Mouse (Mus musculus): ENCODE results near the gene Hebp2. TPM values are rescaled to one million over a fixed set of nuclear protein-coding genes. Genes with fewer than 3 reads are reported as not detected.

Hebp2 gene
- total and polyA plus RNA-seq, 2 experiments from 2014 or later = 5.9 to 10.1 TPM

DNA sequence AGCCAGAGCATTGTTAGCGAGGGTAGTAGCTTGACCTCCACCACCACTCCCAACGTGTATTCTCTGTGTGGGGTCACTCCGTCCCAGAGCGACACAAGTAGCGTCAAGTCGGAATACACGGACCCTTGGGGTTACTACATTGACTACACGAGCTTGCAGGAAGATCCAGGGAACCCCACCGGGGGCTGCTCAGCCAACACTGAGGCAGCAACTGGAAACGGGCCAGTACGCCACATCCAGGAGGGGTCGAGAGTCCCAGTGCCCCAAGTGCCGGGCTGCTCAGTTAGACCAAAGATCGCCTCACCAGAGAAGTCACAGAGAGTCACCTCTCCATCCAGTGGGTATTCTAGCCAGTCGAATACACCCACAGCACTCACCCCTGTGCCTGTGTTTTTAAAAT lies 20.6 kb downstream of the Hebp2 start:
- DNase-seq (ENCODE audit: low spot score) = no peak
- H3K9ac ChIP-seq (replicated peaks; ENCODE audit: low read length, poor library complexity, severe bottlenecking) = no peak overlapping the region
- no peak for ATAC-seq (ENCODE audit: low FRiP score)
- no peak overlapping the region for H3K4me2 ChIP-seq (ENCODE audit: low read depth, low read length, poor library complexity, severe bottlenecking)
- H3K27ac ChIP-seq (ENCODE audit: low read depth, low read length) = no peak overlapping the region
- H3K4me1 ChIP-seq (ENCODE audit: insufficient read depth, low read length) = no peaks in the 10 kb centered on the region
- peaks cover 10% of the 10 kb centered on the region for H3K36me3 ChIP-seq (ENCODE audit: insufficient read depth, low read length)
- no peaks in the 10 kb centered on the region for H3K27me3 ChIP-seq (ENCODE audit: insufficient read depth, low read length)
- H3K4me3 ChIP-seq (ENCODE audit: low read depth, low read length) = no peak overlapping the region
- WGBS = 71% methylated on average over 15 of the region's 15 CpGs
- H3K9me3 ChIP-seq (ENCODE audit: low read length) = no peaks in the 10 kb centered on the region
- TF ChIP-seq CTCF (IDR thresholded peaks at IDR 0.05) = no peak

DNA sequence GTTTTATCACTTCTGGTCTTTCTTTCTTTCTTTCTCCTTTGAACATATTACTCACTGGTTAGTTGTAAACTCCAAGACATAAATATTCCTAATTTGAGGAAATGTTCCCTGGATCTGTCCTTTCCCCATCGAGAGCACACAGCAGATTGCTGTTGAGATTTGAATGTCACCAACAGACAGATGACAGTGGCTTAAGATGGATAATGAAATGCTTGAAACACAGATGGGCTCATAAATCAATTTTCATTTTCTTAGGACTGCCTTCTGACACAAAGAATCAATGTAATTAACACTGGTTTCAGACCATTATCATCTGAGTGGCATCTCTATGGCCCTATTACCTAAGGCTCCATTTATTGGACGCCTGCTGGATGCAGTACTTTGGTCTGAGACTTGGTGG lies 23.3 kb downstream of the Hebp2 start:
- 79% methylated on average over 2 of the region's 2 CpGs for WGBS

DNA sequence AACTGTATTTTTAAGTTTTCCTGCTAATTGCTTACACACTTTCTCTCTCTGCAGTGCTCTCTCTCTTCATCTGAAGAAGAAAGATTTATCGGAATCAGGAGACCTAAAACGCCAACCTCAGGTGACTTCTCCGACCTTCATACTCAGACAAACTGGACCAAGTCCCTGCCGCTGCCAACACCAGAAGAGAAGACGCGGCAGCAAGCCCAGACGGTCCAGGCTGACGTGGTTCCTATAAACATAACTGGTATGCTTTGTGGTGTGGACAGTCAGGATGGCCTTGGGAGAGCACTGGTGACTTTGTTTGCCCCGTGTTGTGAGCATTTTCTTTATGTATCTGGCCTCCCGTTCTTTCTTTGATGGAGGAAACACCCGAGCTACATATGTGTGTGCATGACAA lies 34.4 kb downstream of the Hebp2 start:
- H3K4me3 ChIP-seq (ENCODE audit: low read depth, low read length) = no peak overlapping the region
- H3K9ac ChIP-seq (replicated peaks; ENCODE audit: low read length, poor library complexity, severe bottlenecking) = no peak overlapping the region
- ATAC-seq (ENCODE audit: low FRiP score) (no peak), DNase-seq (ENCODE audit: low spot score) (no peak)
- H3K9me3 ChIP-seq (ENCODE audit: low read length) = no peaks in the 10 kb centered on the region
- no peaks in the 10 kb centered on the region for H3K36me3 ChIP-seq (ENCODE audit: insufficient read depth, low read length)
- H3K4me1 ChIP-seq (ENCODE audit: insufficient read depth, low read length) = peaks cover 6% of the 10 kb centered on the region; the same call in 1 of the 2 replicates
- TF ChIP-seq CTCF (IDR thresholded peaks at IDR 0.05) = no peak
- no peaks in the 10 kb centered on the region for H3K27me3 ChIP-seq (ENCODE audit: insufficient read depth, low read length)
- H3K4me2 ChIP-seq (ENCODE audit: low read depth, low read length, poor library complexity, severe bottlenecking) = no peak overlapping the region
- H3K27ac ChIP-seq (ENCODE audit: low read depth, low read length) = no peak overlapping the region
- 94% methylated on average over 11 of the region's 11 CpGs for WGBS

More for the DNA sequence above, 23.3 kb downstream of the Hebp2 start:
- no peak overlapping the region for H3K27ac ChIP-seq (ENCODE audit: low read depth, low read length)
- DNase-seq (ENCODE audit: low spot score) (no peak), ATAC-seq (ENCODE audit: low FRiP score) (no peak)
- 0 out of 2 replicates have a peak, but pooled peaks cover 2% of the 10 kb centered on the region for H3K4me1 ChIP-seq (ENCODE audit: insufficient read depth, low read length)
- TF ChIP-seq CTCF (IDR thresholded peaks at IDR 0.05) = no peak
- H3K4me3 ChIP-seq (ENCODE audit: low read depth, low read length) = no peak overlapping the region
- no peak overlapping the region for H3K4me2 ChIP-seq (ENCODE audit: low read depth, low read length, poor library complexity, severe bottlenecking)
- H3K9ac ChIP-seq (replicated peaks; ENCODE audit: low read length, poor library complexity, severe bottlenecking) = no peak overlapping the region
- peaks cover 10% of the 10 kb centered on the region for H3K36me3 ChIP-seq (ENCODE audit: insufficient read depth, low read length)
- H3K9me3 ChIP-seq (ENCODE audit: low read length) = no peaks in the 10 kb centered on the region
- no peaks in the 10 kb centered on the region for H3K27me3 ChIP-seq (ENCODE audit: insufficient read depth, low read length)

DNA sequence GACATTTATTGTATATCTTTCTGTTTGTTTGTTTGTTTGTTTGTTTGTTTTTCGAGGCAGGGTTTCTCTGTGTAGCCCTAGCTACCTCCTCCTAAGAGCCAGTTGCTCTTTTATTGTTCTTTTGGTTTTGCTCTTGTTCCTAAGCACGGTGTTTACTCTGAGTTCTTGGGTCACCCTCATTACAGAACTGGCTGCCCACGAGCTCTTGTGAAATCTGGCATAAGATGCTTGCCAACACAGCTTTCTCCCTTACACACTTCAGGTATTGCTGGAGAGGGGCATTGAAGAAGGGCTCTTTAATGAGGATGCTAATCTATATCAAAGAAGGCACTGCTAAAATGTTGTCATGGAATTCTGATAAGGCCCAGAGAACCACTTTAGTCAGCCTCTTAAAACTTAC lies 35.2 kb downstream of the Hebp2 start:
- DNase-seq (ENCODE audit: low spot score) (no peak), ATAC-seq (ENCODE audit: low FRiP score) (no peak)
- Histone ChIP-seq H3K36me3 (ENCODE audit: insufficient read depth, low read length) (no peaks in the 10 kb centered on the region), H3K4me1 (ENCODE audit: insufficient read depth, low read length) (peaks cover 6% of the 10 kb centered on the region; the same call in 1 of the 2 replicates), H3K27ac (ENCODE audit: low read depth, low read length) (no peak overlapping the region), H3K9me3 (ENCODE audit: low read length) (no peaks in the 10 kb centered on the region), H3K4me3 (ENCODE audit: low read depth, low read length) (no peak overlapping the region), H3K9ac (replicated peaks; ENCODE audit: low read length, poor library complexity, severe bottlenecking) (no peak overlapping the region), H3K27me3 (ENCODE audit: insufficient read depth, low read length) (no peaks in the 10 kb centered on the region), H3K4me2 (ENCODE audit: low read depth, low read length, poor library complexity, severe bottlenecking) (no peak overlapping the region)
- TF ChIP-seq CTCF (IDR thresholded peaks at IDR 0.05) = no peak
- 87% methylated on average over 3 of the region's 3 CpGs for WGBS

DNA sequence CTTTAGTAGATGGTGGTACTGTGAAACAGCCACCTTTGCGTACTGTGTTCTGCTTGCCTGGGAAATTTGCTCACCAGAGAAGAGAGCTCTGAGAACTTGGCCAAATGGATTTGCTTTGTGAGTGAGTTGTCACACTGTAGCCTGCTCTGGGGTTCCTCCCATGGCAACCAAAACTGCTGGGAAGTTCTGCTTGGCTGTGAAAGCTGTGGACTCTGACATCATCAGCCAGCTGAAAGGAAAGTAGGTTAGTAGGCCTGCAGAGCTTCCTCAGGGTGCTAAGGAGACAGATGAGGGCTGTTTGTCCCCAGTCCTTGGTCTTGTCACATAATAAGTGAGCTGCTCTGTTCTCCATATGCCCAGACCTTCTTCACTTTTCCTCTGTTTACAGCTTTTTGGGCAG lies 37.3 kb downstream of the Hebp2 start:
- H3K4me1 ChIP-seq (ENCODE audit: insufficient read depth, low read length) = peaks cover 6% of the 10 kb centered on the region; the same call in 1 of the 2 replicates
- peak overlapping the region; percentile 63 for H3K27ac ChIP-seq (ENCODE audit: low read depth, low read length)
- WGBS = 62% methylated on average over 1 of the region's 1 CpGs
- H3K9ac ChIP-seq (replicated peaks; ENCODE audit: low read length, poor library complexity, severe bottlenecking) = no peak overlapping the region
- TF ChIP-seq CTCF (IDR thresholded peaks at IDR 0.05) = no peak
- H3K9me3 ChIP-seq (ENCODE audit: low read length) = no peaks in the 10 kb centered on the region
- H3K4me3 ChIP-seq (ENCODE audit: low read depth, low read length) = no peak overlapping the region
- ATAC-seq (ENCODE audit: low FRiP score) (peak; percentile 80), DNase-seq (ENCODE audit: low spot score) (peak; percentile 82)
- H3K36me3 ChIP-seq (ENCODE audit: insufficient read depth, low read length) = no peaks in the 10 kb centered on the region
- H3K4me2 ChIP-seq (ENCODE audit: low read depth, low read length, poor library complexity, severe bottlenecking) = no peak overlapping the region
- no peaks in the 10 kb centered on the region for H3K27me3 ChIP-seq (ENCODE audit: insufficient read depth, low read length)

GRCm38 (mm10) chr10:18507869-18508473 lies 37.9 kb downstream of the Hebp2 start:
- TF ChIP-seq CTCF (IDR thresholded peaks at IDR 0.05) = no peak
- H3K36me3 ChIP-seq (ENCODE audit: insufficient read depth, low read length) = no peaks in the 10 kb centered on the region
- no peaks in the 10 kb centered on the region for H3K9me3 ChIP-seq (ENCODE audit: low read length)
- ATAC-seq (ENCODE audit: low FRiP score) = peak; percentile 52; the same call in 1 of the 2 replicates
- WGBS = 75% methylated on average over 2 of the region's 2 CpGs
- no peak for DNase-seq (ENCODE audit: low spot score)
- H3K9ac ChIP-seq (replicated peaks; ENCODE audit: low read length, poor library complexity, severe bottlenecking) = no peak overlapping the region
- H3K27me3 ChIP-seq (ENCODE audit: insufficient read depth, low read length) = no peaks in the 10 kb centered on the region
- peak overlapping the region; percentile 63 for H3K27ac ChIP-seq (ENCODE audit: low read depth, low read length)
- no peak overlapping the region for H3K4me2 ChIP-seq (ENCODE audit: low read depth, low read length, poor library complexity, severe bottlenecking)
- peaks cover 6% of the 10 kb centered on the region; the same call in 1 of the 2 replicates for H3K4me1 ChIP-seq (ENCODE audit: insufficient read depth, low read length)
- H3K4me3 ChIP-seq (ENCODE audit: low read depth, low read length) = no peak overlapping the region

All from midbrain, postnatal 0 days (tissue).